Comparison of ENCODE assay signal across 10 mouse cellular contexts in genomic region chr2:92391703-92392317, GRCm38 (mm10). TPM values are rescaled to one million over a fixed set of nuclear protein-coding genes. Genes with fewer than 3 reads are reported as not detected.
DNase-seq lines count a peak whose midpoint lies in the region; ATAC-seq lines count a peak whose summit lies in the region.
"Had no signal": no experiment of that assay in that cellular context is flagged by ENCODE, and none has a peak within 500 bp of the region (broad histone marks: within the 10 kb centered on the region; RNA-seq: fewer than 3 reads in every experiment).

No protein-coding gene starts in this region.

- no peak overlapping the region for H3K27ac ChIP-seq in lung, embryonic 16.5 days (ENCODE audit: low read length)
- peak overlapping the region; percentile 90 for H3K27ac ChIP-seq in limb, embryonic 12.5 days
- peak overlapping the region; percentile 78 for H3K27ac ChIP-seq in stomach, embryonic 14.5 days (ENCODE audit: low read length)

- H3K4me3 ChIP-seq in lung, embryonic 16.5 days (ENCODE audit: low read length), result peak overlapping the region; percentile 27
- peak overlapping the region; percentile 44 for H3K4me3 ChIP-seq in limb, embryonic 12.5 days (replicated peaks)
- H3K4me3 ChIP-seq in stomach, embryonic 14.5 days (ENCODE audit: low read depth, low read length), result peak overlapping the region; percentile 31
- H3K4me3 ChIP-seq: megakaryocyte, embryonic 14.5 days had no signal

- peaks cover 2% of the 10 kb centered on the region; the same call in 1 of the 2 replicates for H3K27me3 ChIP-seq in lung, embryonic 16.5 days (ENCODE audit: control insufficient read depth, insufficient read depth, low read depth, low read length)
- no peaks in the 10 kb centered on the region; the same call in 1 of the 2 replicates for H3K27me3 ChIP-seq in limb, embryonic 12.5 days
- H3K27me3 ChIP-seq in stomach, embryonic 14.5 days (ENCODE audit: control insufficient read depth, insufficient read depth, low read length), result no peaks in the 10 kb centered on the region

- peaks cover 26% of the 10 kb centered on the region for H3K4me1 ChIP-seq in lung, embryonic 16.5 days (replicated peaks; ENCODE audit: control insufficient read depth, insufficient read depth, low read length)
- H3K4me1 ChIP-seq in limb, embryonic 12.5 days (replicated peaks), result peaks cover 49% of the 10 kb centered on the region
- peaks cover 38% of the 10 kb centered on the region for H3K4me1 ChIP-seq in stomach, embryonic 14.5 days (ENCODE audit: control insufficient read depth, insufficient read depth, low read length)

- DNase-seq in cerebellum, postnatal 10 days, result peak; percentile 79 to 86
- no peak for DNase-seq in cerebellum, postnatal 36 days
- DNase-seq in lung, postnatal 25 days (ENCODE audit: low spot score), result no peak
- DNase-seq in right cerebral cortex, adult 2 months (ENCODE audit: low spot score in 2 of 2), result no peak
- no peak for DNase-seq in left cerebral cortex, postnatal 14 days (ENCODE audit: low spot score in 2 of 2)
- DNase-seq: thymus, postnatal 4 days had no signal

- peak overlapping the region; percentile 42 for H3K4me2 ChIP-seq in lung, embryonic 16.5 days (ENCODE audit: low read depth, low read length)
- peak overlapping the region; percentile 83 for H3K4me2 ChIP-seq in limb, embryonic 12.5 days
- H3K4me2 ChIP-seq in stomach, embryonic 14.5 days (replicated peaks; ENCODE audit: low read depth, low read length), result peak overlapping the region; percentile 62

- peak overlapping the region; percentile 47; the same call in 1 of the 2 replicates for H3K9ac ChIP-seq in lung, embryonic 16.5 days (ENCODE audit: low read length)
- peak overlapping the region; percentile 68 for H3K9ac ChIP-seq in limb, embryonic 12.5 days (replicated peaks)
- peak overlapping the region; percentile 38; the same call in 1 of the 2 replicates for H3K9ac ChIP-seq in stomach, embryonic 14.5 days (replicated peaks; ENCODE audit: low read depth, low read length)

- WGBS in lung, embryonic 16.5 days, result 22% methylated on average over 11 of the region's 11 CpGs
- 22% methylated on average over 11 of the region's 11 CpGs for WGBS in limb, embryonic 12.5 days
- WGBS in stomach, embryonic 14.5 days, result 20% methylated on average over 11 of the region's 11 CpGs

- H3K36me3 ChIP-seq in lung, embryonic 16.5 days (ENCODE audit: control insufficient read depth, insufficient read depth, low read length), result no peaks in the 10 kb centered on the region
- H3K36me3 ChIP-seq in limb, embryonic 12.5 days, result peaks cover 3% of the 10 kb centered on the region
- peaks cover 1% of the 10 kb centered on the region; the same call in 1 of the 2 replicates for H3K36me3 ChIP-seq in stomach, embryonic 14.5 days (ENCODE audit: control insufficient read depth, insufficient read depth, low read length)

- no peak for ATAC-seq in lung, embryonic 16.5 days (ENCODE audit: low read depth)
- no peak for ATAC-seq in limb, embryonic 12.5 days (ENCODE audit: insufficient number of reproducible peaks, insufficient read depth, low FRiP score, low TSS enrichment, low read depth)
- no peak for ATAC-seq in stomach, embryonic 14.5 days (ENCODE audit: insufficient number of reproducible peaks, insufficient read depth, low FRiP score, low read depth)

- intact Hi-C loops in left cerebral cortex, postnatal 14 days (cut with DNase I), result loop anchor here (5.0 kb wide), 1 partner anchor 40 kb away; the partner anchor contains the start of gene Cry2

- no peaks in the 10 kb centered on the region for H3K9me3 ChIP-seq in lung, embryonic 16.5 days (ENCODE audit: control insufficient read depth, low read length)
- no peaks in the 10 kb centered on the region for H3K9me3 ChIP-seq in limb, embryonic 12.5 days
- H3K9me3 ChIP-seq in stomach, embryonic 14.5 days (ENCODE audit: control insufficient read depth, low read depth, low read length), result no peaks in the 10 kb centered on the region
- H3K9me3 ChIP-seq: megakaryocyte, embryonic 14.5 days had no signal

RNA-seq across cellular contexts. Expression of gene Mapk8ip1, which starts 9.3 kb away (rescaled TPM):
- 8.9 and 11.0 TPM in 2 replicates for polyA plus RNA-seq in lung, embryonic 16.5 days (2015; fragmentation: Nextera tagmentation; extraction: Ambion mirVana)
- 29.4 and 34.8 TPM in 2 replicates for polyA plus RNA-seq in limb, embryonic 12.5 days (2016; fragmentation: Nextera tagmentation; extraction: Ambion mirVana)
- 11.3 and 12.7 TPM in 2 replicates for polyA plus RNA-seq in stomach, embryonic 14.5 days (2014; fragmentation: Nextera tagmentation; extraction: Ambion mirVana)
- total RNA-seq in left cerebral cortex, postnatal 14 days (2021), result 100 to 1,000 TPM; 392 to 397 TPM

RNA-seq across cellular contexts. Expression of gene 1700029I15Rik, which starts 9.5 kb away (rescaled TPM):
- polyA plus RNA-seq in lung, embryonic 16.5 days (2015; fragmentation: Nextera tagmentation; extraction: Ambion mirVana), result 2.5 and 4.9 TPM in 2 replicates
- 3.0 and 3.3 TPM in 2 replicates for polyA plus RNA-seq in limb, embryonic 12.5 days (2016; fragmentation: Nextera tagmentation; extraction: Ambion mirVana)
- polyA plus RNA-seq in stomach, embryonic 14.5 days (2014; fragmentation: Nextera tagmentation; extraction: Ambion mirVana), result 1.4 and 2.6 TPM in 2 replicates
- 1 to 10 TPM; 2.9 to 4.0 TPM for total RNA-seq in left cerebral cortex, postnatal 14 days (2021)

RNA-seq across cellular contexts. Expression of gene Large2, which starts 17.1 kb away (rescaled TPM):
- polyA plus RNA-seq in lung, embryonic 16.5 days (2015; fragmentation: Nextera tagmentation; extraction: Ambion mirVana), result 20.4 and 20.9 TPM in 2 replicates
- 10.7 and 13.9 TPM in 2 replicates for polyA plus RNA-seq in limb, embryonic 12.5 days (2016; fragmentation: Nextera tagmentation; extraction: Ambion mirVana)
- polyA plus RNA-seq in stomach, embryonic 14.5 days (2014; fragmentation: Nextera tagmentation; extraction: Ambion mirVana), result 14.8 and 14.9 TPM in 2 replicates
- under 1 TPM; 0.42 to 0.77 TPM for total RNA-seq in left cerebral cortex, postnatal 14 days (2021)

RNA-seq across cellular contexts. Expression of gene Pex16, which starts 17.3 kb away (rescaled TPM):
- 22.0 and 24.5 TPM in 2 replicates for polyA plus RNA-seq in lung, embryonic 16.5 days (2015; fragmentation: Nextera tagmentation; extraction: Ambion mirVana)
- polyA plus RNA-seq in limb, embryonic 12.5 days (2016; fragmentation: Nextera tagmentation; extraction: Ambion mirVana), result 17.1 and 17.6 TPM in 2 replicates
- 20.0 and 23.2 TPM in 2 replicates for polyA plus RNA-seq in stomach, embryonic 14.5 days (2014; fragmentation: Nextera tagmentation; extraction: Ambion mirVana)
- 10 to 100 TPM; 36.5 to 41.2 TPM for total RNA-seq in left cerebral cortex, postnatal 14 days (2021)

RNA-seq across cellular contexts. Expression of gene Cry2, which starts 42.0 kb away (rescaled TPM):
- polyA plus RNA-seq in lung, embryonic 16.5 days (2015; fragmentation: Nextera tagmentation; extraction: Ambion mirVana), result 28.8 and 29.8 TPM in 2 replicates
- polyA plus RNA-seq in limb, embryonic 12.5 days (2016; fragmentation: Nextera tagmentation; extraction: Ambion mirVana), result 27.1 TPM in 2 replicates
- 24.2 and 25.7 TPM in 2 replicates for polyA plus RNA-seq in stomach, embryonic 14.5 days (2014; fragmentation: Nextera tagmentation; extraction: Ambion mirVana)
- total RNA-seq in left cerebral cortex, postnatal 14 days (2021), result 100 to 1,000 TPM; 109 to 116 TPM

Comparison
In these comparisons a context has a peak if more than half of its experiments do, and no peak if none do; other contexts are left out.
1. DNase-seq: peak in cerebellum, postnatal 10 days (2 of 2); none in cerebellum, postnatal 36 days (0 of 2), lung, postnatal 25 days (single experiment), right cerebral cortex, adult 2 months (0 of 2) and left cerebral cortex, postnatal 14 days (0 of 2).
2. Peak in every context shown above with its lines, with median percentiles within 50 percentile points of each other: H3K4me2 ChIP-seq, H3K4me3 ChIP-seq and H3K9ac ChIP-seq.